Mouse (Mus musculus) megakaryocyte, embryonic 14.5 days (primary cell): ENCODE data around the gene Plxdc1. TPM values are rescaled to one million over a fixed set of nuclear protein-coding genes. Genes with fewer than 3 reads are reported as not detected.
A peak's percentile ranks its signal among the peaks of the same experiment; 100 is the strongest.

Source experiments
- H3K27me3 ChIP-seq: replicated peaks from 2 replicates; pipeline ENCODE3; 2012; ENCODE audit warnings: inconsistent platforms
- H3K36me3 ChIP-seq: replicated peaks from 2 replicates; pipeline ENCODE3; 2012; ENCODE audit warnings: low read length, inconsistent platforms, mixed read lengths
- H3K4me1 ChIP-seq: 2 replicates; pipeline ENCODE4 v1.6.1; 2012; ENCODE audit warnings: inconsistent platforms
- H3K4me3 ChIP-seq: replicated peaks from 2 replicates; pipeline ENCODE3; 2012; ENCODE audit warnings: moderate library complexity, mild to moderate bottlenecking, inconsistent platforms
- H3K9me3 ChIP-seq: 2 replicates; pipeline ENCODE4 v1.6.1; 2012; ENCODE audit warnings: inconsistent platforms
- FLI1 ChIP-seq: IDR thresholded peaks from 2 replicates; pipeline ENCODE4 v1.6.1; 2012; ENCODE audit warnings: low read length, inconsistent platforms, mixed read lengths
- GATA1 ChIP-seq: IDR thresholded peaks from 3 replicates; pipeline ENCODE4 v1.6.1; 2012; ENCODE audit warnings: mixed read lengths, low read length, inconsistent platforms, borderline replicate concordance
- polyA plus RNA-seq: library from polyadenylated mRNA; stranded (reverse); fragments of >175 nt; gene quantifications from 2 replicates; pipeline ENCODE4 v1.2.3, GENCODE M21; 2012; ENCODE audit warnings: low replicate concordance; ENCODE audit not compliant: insufficient read depth

Plxdc1 gene
- polyA plus RNA-seq, 1 experiment, result 1.6 TPM

DNA sequence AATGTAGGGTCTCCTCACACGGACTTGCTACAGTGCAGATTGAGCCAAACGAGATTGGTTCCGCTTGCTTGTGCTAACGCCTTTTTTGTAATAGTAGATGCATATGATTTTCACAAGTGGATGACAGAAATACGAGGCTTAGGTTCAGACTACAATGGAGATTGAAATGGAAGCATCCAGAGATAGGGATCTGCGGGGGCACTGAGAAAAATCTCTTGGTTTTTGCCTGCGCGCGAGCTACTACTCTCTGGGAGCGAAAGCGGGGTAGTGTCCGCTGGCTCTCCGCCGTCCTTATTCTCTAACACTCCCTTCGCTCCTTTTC is 40.0 kb upstream of the Plxdc1 start:
- Histone ChIP-seq H3K4me1 (peaks cover 41% of the 10 kb centered on the region), H3K9me3 (no peaks in the 10 kb centered on the region), H3K4me3 (peak overlapping the region; percentile 97), H3K27me3 (peaks cover 18% of the 10 kb centered on the region), H3K36me3 (peaks cover 32% of the 10 kb centered on the region)
- no peak; the same call in 2 of the 3 replicates for TF ChIP-seq GATA1

DNA sequence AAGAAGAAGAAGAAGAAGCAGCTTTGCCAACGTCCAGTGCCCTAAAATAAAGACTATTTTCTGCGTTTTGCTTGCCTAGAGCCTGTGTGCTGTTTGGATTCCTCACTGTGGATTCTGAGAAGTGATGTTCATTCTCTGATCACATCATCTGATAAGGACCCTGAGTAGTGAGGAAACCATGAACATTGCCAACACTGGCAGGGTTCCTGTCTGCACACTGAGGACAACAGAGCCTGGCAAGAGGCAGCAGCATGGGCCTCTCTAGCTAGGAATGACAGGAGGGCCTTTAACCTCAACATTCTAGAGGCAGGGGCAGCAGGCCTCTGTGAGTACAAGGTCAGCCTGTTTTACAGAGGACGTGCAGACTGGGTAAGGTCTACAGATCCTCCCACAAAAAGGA is 38.3 kb upstream of the Plxdc1 start:
- Histone ChIP-seq H3K36me3 (peaks cover 15% of the 10 kb centered on the region), H3K9me3 (no peaks in the 10 kb centered on the region), H3K4me3 (no peak overlapping the region), H3K27me3 (peaks cover 34% of the 10 kb centered on the region), H3K4me1 (peaks cover 51% of the 10 kb centered on the region)
- TF ChIP-seq GATA1 (no peak), FLI1 (no peak)

DNA sequence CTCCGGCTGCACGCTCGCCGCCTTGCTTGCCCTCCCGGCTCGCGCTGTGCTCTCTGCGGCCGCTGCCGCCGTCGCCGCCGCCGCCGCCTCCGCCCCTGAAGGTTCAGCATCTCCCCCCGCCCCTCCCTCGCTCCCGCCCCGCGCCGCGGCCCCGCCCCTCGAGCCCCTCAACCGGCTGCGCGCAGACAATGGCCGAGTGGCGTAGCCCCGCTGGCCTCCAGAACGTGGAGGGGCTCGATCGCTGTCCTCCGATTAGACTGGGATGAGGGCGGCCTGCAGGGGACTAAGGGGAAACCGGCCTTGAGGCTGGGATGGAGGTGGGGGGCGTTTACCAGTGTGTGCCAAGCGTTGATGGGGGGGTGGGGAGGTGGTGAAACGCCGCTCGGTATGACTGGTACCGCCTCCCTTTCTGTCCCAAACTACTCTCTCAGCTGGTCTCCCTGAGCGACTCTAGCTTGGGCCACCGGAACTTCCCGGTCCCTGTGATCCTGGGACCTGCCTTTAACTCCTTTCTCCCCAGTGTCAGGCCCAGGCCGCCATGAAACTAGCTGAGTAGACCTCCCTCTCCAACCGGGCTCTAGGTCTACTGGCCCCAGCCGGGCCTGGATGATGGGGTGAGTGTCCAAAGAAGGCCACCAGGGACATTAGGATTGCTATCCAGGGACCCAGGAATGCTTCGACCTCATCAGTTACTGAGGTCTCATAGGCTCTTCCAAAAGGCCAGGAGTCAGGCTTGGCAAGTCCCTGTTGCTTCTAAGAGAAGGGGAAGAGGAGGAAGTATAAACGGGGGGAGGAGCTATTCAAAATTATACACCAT is 36.5 kb upstream of the Plxdc1 start, which contains the start of gene Cacnb1:
Gene Cacnb1 (minus strand): TSS at position 480 of the 817 bp plus-strand sequence.
- peaks cover 44% of the 10 kb centered on the region for H3K4me1 ChIP-seq
- H3K9me3 ChIP-seq, result no peaks in the 10 kb centered on the region
- no peaks in the 10 kb centered on the region for H3K36me3 ChIP-seq
- TF ChIP-seq GATA1, result no peak
- TF ChIP-seq FLI1, result no peak
- H3K4me3 ChIP-seq, result peak within 1 kb of the TSS; percentile 93
- H3K27me3 ChIP-seq, result peaks cover 49% of the 10 kb centered on the region

DNA sequence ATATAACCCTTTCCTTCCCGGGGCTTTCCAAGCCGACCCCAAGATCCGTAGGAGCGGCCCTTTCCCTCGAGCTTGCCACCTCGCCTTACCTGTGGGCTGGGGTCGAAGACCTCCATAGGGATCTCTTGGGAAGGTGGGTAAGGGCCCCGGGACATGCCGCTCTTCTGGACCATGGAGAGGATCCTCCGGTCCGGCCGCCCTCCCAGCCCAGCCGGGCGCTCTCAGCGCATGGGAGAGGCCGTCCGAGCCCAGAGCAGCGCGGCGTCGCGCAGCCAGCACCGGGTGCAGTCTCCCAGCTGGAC is 36.0 kb upstream of the Plxdc1 start:
- TF ChIP-seq GATA1, result no peak
- TF ChIP-seq FLI1, result no peak
- Histone ChIP-seq H3K9me3 (no peaks in the 10 kb centered on the region), H3K4me1 (peaks cover 44% of the 10 kb centered on the region), H3K27me3 (peaks cover 55% of the 10 kb centered on the region), H3K4me3 (peak overlapping the region; percentile 93), H3K36me3 (no peaks in the 10 kb centered on the region)

DNA sequence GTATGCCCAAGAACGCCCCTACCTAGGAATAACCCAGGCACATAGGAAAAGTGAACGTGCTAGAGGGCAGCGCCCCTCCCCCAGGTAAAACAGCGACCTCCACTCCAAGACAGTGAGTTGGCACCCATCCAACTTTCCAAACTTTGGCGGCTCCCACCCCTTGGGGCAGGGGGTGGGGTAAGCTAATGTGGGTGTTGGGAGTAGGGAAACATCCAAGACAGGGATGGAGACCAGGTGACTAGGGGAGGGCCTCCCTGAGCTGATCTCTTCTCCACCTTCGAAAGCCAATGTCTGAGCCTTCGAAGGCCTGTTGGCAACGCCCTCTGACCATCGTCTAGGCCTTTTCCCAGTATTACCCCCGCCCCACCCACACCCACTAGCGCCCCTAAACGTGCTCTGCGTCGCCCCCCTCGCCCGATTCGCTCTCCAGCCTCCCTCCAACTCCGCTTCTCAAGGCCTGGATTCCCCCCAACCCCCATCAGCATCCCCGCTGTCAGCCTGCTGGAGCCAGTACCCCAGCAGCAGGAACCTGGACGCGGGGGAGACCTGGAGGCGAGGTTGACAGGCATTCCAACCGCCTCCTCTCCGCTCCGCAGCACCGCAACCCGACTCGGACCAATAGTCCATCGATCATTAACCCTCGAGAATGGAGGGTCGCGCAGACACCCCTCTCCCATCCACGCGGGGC is 35.5 kb upstream of the Plxdc1 start:
- H3K4me3 ChIP-seq, result peak overlapping the region; percentile 93
- peaks cover 60% of the 10 kb centered on the region for H3K27me3 ChIP-seq
- no peak for TF ChIP-seq FLI1
- peaks cover 44% of the 10 kb centered on the region for H3K4me1 ChIP-seq
- no peaks in the 10 kb centered on the region for H3K9me3 ChIP-seq
- no peaks in the 10 kb centered on the region for H3K36me3 ChIP-seq

DNA sequence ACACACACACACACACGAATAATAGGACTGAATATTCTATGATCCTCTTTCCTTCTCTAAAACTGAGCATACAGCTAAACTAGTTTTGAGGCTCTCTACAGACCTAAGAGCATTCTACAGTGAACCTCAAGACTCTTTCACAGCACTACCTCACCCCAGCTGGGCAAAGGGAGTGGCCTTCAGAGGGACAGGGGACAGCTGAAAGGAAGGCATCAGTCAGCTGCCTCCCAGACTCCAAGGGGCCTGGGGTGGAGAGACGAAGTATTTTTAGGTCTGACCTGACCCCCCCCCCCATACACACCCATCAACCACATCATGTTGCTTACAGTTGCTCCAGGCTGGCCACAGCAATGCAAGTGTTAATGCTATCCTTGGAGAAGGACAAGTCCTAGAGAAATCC is 34.9 kb upstream of the Plxdc1 start:
- no peak for TF ChIP-seq FLI1
- no peak for TF ChIP-seq GATA1
- Histone ChIP-seq H3K9me3 (no peaks in the 10 kb centered on the region), H3K27me3 (peaks cover 65% of the 10 kb centered on the region), H3K4me1 (peaks cover 43% of the 10 kb centered on the region), H3K4me3 (no peak overlapping the region), H3K36me3 (no peaks in the 10 kb centered on the region)

DNA sequence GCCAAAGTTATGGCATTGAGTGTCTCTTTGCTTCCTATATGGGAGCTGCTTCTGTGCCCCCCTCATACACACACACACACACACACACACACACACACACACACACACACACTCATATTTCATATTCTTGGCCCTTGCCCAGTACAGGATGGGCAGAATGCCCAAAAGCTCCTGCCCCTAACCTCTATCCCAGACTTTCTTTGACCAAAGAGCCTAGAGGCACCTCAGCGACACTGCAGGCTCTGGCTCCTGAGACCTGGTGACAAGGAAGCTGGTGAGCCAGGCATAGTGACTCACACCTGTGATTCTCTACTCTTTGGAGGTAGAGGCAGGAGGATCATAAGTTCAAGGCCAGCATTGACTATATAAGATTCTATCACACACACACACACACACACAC is 34.5 kb upstream of the Plxdc1 start:
- Histone ChIP-seq H3K4me1 (peaks cover 38% of the 10 kb centered on the region), H3K4me3 (no peak overlapping the region), H3K36me3 (no peaks in the 10 kb centered on the region), H3K27me3 (peaks cover 67% of the 10 kb centered on the region), H3K9me3 (no peaks in the 10 kb centered on the region)
- TF ChIP-seq GATA1 (no peak), FLI1 (no peak)

DNA sequence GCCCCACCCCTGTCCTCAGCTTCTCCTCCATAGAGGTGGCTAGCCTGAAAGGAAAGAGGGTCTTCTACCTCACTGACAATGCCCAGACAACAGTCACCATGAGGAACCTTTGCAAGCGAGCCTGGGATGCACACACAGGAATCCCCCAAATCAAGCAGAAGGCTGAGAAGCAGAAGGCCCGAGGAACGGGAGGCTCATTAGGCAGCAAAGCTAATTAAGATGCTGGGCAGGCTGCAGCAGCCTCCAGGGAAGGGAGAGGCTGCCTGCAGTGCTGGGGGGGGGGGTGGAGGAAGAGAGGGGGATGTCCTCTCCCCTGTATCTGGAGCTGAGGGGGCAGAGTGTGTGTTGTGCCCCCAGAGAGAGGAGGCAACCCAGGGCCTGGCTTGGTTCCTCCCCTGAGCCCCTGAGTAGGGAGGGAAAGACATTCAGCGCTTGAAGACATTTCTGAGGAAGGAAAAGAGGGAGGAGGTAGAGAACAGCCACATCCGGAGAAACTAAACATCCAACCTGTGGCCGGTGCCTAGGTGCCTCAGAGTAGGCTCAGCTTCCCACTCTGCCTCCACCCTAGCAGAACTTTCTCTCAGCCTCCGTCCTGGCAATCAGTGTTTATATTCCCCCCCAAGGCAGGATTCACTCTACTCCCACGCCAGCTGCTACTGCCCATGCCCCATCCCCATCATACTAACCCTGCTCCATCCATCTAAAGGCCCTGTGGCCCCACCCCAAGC is 33.8 kb upstream of the Plxdc1 start:
- no peak for TF ChIP-seq GATA1
- no peak for TF ChIP-seq FLI1
- H3K36me3 ChIP-seq, result no peaks in the 10 kb centered on the region
- peaks cover 72% of the 10 kb centered on the region for H3K27me3 ChIP-seq
- no peaks in the 10 kb centered on the region for H3K9me3 ChIP-seq
- no peak overlapping the region for H3K4me3 ChIP-seq
- peaks cover 36% of the 10 kb centered on the region for H3K4me1 ChIP-seq

DNA sequence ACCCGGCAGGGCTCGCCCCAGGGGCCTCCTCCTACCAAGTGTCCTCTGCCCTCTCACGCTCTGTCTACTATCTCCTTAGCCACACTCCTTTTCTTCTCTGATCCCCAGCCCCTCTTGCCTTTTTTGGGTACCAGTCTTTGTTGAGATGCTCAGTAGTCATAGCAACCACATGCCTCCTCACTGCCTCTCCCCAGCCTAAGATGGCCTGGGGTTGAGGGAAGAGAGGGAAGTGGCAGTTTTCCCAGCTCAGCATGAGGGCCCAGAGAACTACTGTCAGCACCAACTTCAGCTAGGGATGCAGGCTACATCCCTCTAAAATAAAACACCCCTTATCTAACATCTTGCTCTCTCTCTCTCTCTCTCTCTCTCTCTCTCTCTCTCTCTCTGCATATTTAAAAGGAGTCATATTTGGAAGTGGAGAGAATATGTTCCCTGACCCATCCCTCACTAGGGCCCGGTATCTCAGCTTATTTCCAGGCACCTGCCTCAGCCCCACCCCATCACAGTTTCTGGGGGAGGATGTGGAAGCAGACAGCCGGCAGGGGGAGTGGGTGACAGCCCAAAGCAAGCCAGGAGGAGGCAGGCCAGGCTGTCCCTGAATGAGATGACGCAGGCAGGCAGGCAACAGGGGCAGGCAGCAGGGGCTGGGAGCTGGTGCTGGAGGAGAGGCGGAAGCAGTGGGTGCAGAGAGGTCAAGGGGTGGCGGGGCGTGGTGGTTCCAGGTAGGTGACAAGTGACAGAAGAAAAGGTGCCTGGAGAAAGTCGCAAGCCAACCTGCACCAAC is 32.8 kb upstream of the Plxdc1 start:
- H3K4me1 ChIP-seq, result peaks cover 36% of the 10 kb centered on the region
- TF ChIP-seq FLI1 (no peak), GATA1 (no peak)
- H3K4me3 ChIP-seq, result no peak overlapping the region
- no peaks in the 10 kb centered on the region for H3K36me3 ChIP-seq
- H3K9me3 ChIP-seq, result no peaks in the 10 kb centered on the region
- peaks cover 74% of the 10 kb centered on the region for H3K27me3 ChIP-seq

DNA sequence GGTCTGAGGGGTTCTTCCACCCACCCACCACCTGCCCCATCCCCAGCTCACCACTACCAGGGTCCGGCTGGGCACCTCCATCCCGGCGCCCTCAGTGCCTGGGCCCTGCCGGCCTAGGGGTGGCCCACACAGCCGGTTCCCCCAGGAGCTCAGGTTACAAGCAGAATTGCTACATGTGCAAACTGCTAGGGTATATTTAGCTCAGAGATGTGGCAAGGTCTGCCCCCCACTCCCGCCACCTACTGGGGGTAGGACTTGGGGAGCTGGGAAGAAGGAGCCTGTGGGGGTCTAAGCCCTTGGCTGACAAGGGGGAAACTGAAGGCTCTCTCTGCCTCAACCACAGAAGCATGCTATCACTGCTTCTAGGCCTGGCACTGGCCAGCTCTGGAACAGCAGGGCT is 32.0 kb upstream of the Plxdc1 start:
- no peak for TF ChIP-seq GATA1
- no peak for TF ChIP-seq FLI1
- Histone ChIP-seq H3K4me1 (peaks cover 35% of the 10 kb centered on the region), H3K4me3 (no peak overlapping the region), H3K9me3 (no peaks in the 10 kb centered on the region), H3K36me3 (no peaks in the 10 kb centered on the region), H3K27me3 (peaks cover 74% of the 10 kb centered on the region)
